Mouse (Mus musculus) gastrocnemius, postnatal 25 days (tissue): ENCODE results near the gene Apobec2. TPM values are rescaled to one million over a fixed set of nuclear protein-coding genes. Genes with fewer than 3 reads are reported as not detected.

ENCODE experiments used
- DNase-seq: peaks from one replicate; pipeline ENCODE4 v3.0.0; 2022
- total RNA-seq, 2 experiments: library from RNA; stranded (reverse); gene quantifications; 1 replicate in 1 of 2; 2 replicates in 1 of 2; pipeline ENCODE4 v1.2.3; 2021

Apobec2 gene
- total RNA-seq, 2 experiments from 2014 or later: 500 to 744 TPM

GRCm38 (mm10) chr17:48437421-48437911 is 4.7 kb upstream of the Apobec2 start:
- peak; percentile 70 for DNase-seq

GRCm38 (mm10) chr17:48436487-48436886 is 3.8 kb upstream of the Apobec2 start:
- DNase-seq: peak; percentile 83

- DNase-seq: no peak
Observed at GRCm38 (mm10) chr17:48434479-48434878, 1.7 kb upstream of the Apobec2 start.

- no peak for DNase-seq
Observed at GRCm38 (mm10) chr17:48433689-48434330, 1.1 kb upstream of the Apobec2 start.

- no peak for DNase-seq
Observed at GRCm38 (mm10) chr17:48433006-48433655, 401 bp upstream of the Apobec2 start.

GRCm38 (mm10) chr17:48431054-48431453 is 1.7 kb downstream of the Apobec2 start:
- DNase-seq: no peak

- DNase-seq: peak; percentile 54
Observed at GRCm38 (mm10) chr17:48430394-48430793, 2.3 kb downstream of the Apobec2 start.

GRCm38 (mm10) chr17:48427852-48428530 is 4.7 kb downstream of the Apobec2 start:
- DNase-seq: no peak

- DNase-seq: peak; percentile 69
Observed at GRCm38 (mm10) chr17:48426991-48427750, 5.6 kb downstream of the Apobec2 start.

GRCm38 (mm10) chr17:48425823-48426612 is 6.7 kb downstream of the Apobec2 start:
- DNase-seq: no peak

GRCm38 (mm10) chr17:48424237-48424636 is 8.5 kb downstream of the Apobec2 start:
- DNase-seq: no peak

- DNase-seq: no peak
Observed at GRCm38 (mm10) chr17:48419571-48419970, 13.2 kb downstream of the Apobec2 start.

GRCm38 (mm10) chr17:48418781-48419180 is 13.9 kb downstream of the Apobec2 start:
- DNase-seq: no peak

GRCm38 (mm10) chr17:48418174-48418573 is 14.6 kb downstream of the Apobec2 start:
- DNase-seq: no peak

GRCm38 (mm10) chr17:48417521-48417920 is 15.2 kb downstream of the Apobec2 start:
- DNase-seq: no peak

GRCm38 (mm10) chr17:48416425-48417195 is 16.1 kb downstream of the Apobec2 start:
- no peak for DNase-seq

GRCm38 (mm10) chr17:48416011-48416410 is 16.7 kb downstream of the Apobec2 start:
- no peak for DNase-seq

GRCm38 (mm10) chr17:48411241-48411640 is 21.5 kb downstream of the Apobec2 start:
- DNase-seq: no peak

GRCm38 (mm10) chr17:48410299-48410785 is 22.4 kb downstream of the Apobec2 start:
- no peak for DNase-seq
